Mouse (Mus musculus): ENCODE results near the gene Fam208a.
A peak's percentile ranks its signal among the peaks of the same experiment; 100 is the strongest.

Gene Fam208a

DNA sequence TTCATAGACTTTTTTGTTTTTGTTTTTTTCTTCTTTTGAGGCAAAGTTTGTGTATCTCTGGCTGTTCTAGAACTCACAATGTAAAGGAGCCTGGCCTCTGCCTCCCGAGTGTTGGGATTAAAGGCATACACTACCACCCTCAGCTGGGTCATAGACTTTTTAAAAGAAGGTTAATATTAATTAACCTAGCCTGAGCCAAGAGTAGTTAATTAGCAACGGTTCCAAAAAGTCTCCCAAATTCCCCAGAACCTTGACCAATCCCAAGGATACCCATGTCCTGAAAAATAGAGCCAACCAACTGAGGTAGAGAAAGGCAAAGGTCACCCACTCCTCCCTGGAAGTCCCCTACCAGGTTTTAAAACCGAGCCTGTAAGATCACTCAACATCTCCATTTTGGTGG is 7.8 kb upstream of the Fam208a start:
- no peak for DNase-seq (ENCODE audit: extremely low read depth, low read depth)

DNA sequence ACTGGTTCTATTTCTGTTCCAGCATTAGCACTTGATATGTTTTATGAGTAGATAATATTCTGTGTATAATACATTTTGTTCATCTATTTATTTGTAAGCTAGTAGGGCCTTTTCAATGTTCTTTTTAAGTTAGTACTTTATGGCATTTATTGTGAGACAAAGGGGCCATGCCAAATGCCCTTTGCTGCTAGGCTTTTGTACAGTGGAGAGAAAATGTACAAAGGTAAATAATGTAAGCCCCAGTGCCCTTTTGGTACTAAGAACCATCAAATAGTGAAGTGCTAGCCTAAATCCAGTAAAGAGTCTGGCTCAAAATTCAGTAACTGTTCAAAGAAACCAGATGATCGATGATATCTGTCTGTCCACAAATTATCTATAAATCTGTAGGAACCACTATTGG is 6.3 kb upstream of the Fam208a start:
- DNase-seq (ENCODE audit: extremely low read depth, low read depth), result no peak

DNA sequence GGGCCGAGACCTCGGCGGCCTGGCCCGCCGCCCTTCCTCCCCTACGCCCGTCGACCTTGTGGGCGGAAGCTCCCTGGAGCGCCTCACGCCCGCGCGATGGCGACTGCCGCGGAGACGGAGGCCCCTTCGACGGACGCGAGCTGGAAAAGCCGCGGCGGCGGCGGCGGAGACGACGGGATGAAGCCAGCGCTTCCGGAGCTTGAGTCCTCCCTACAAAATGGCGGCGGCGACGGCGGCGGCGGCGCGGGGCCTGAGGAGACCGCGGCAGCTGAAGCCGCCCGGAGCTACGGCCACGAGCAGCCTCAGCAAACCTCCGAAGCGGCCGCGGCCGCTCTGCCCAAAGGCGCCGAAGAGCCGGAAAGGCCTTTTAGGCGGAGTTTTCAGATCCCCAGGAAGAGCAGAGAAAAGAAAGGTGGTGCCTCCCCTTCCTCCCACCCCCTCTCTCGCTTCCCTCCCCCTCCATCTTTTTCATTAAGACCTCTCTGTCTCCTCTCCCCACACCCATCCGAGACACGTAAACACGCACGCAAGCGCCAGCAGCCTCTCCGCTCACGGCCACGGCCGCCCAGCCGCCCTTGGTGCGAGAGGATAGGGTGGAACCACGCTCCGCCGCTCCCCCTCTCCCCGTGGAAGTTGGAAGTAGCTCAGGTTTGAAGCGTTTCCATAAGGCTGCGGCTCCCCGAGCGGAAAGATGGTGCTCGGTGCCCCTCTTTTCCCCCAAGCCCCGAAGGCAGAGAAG is 508 bp downstream of the Fam208a start:
- peak; percentile 77 for DNase-seq (ENCODE audit: extremely low read depth, low read depth)

DNA sequence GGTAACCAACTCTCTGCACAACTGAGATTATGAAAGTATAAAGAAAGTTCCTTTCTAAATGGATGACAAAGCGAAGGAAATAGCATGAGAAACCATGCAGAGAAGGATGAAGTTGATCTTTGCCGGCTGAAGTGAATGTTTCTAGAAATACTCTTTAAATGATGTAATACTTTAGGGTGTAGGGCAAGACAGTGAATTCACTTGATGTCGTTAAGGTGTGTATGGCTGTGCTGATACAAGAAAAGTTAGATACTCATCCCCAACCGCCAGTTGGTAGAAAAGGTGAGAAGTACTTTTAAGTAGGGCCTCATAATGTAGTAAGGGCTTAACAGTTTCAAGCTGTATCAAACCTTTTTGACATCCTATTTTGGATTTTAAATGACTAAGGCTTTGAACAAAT is 1.6 kb downstream of the Fam208a start:
- DNase-seq (ENCODE audit: extremely low read depth, low read depth), result no peak

DNA sequence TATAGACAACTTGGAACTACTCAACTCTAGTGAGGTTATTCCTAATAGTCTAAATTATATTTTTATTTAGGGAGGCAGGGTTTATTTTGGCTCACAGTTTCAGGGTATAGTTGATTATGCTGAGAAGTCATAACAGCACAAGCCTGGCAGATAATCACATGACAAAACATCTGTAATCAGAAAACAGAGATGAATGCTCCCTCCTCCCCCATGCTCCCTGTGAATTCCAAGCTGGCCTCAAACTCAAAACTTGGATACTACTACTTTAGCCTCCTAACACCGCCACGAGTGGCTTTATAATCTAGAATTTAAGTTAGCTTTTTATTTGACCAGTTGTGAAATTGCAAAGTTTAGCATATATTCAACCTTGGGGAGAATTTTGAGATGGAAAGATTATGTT is 3.4 kb downstream of the Fam208a start:
- DNase-seq (ENCODE audit: extremely low read depth, low read depth), result no peak

DNA sequence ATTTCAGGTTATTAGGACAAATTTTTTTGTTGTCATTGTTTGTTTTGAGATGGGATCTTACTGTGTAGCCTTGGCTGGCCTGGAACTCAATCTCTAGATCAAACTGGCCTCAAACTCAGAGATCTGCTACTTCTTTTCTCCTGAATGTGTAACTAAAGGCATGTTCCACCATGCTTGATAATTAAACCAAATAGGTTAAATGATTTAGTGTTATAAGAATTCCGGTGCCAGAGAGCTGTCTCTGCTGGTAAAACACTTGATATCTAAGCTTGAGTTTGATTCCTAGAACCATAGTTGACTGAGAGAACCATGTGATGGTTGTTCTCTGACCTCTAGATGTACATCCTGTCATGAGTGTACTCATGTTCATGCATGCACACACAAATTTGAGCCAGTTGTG is 7.5 kb downstream of the Fam208a start:
- no peak for DNase-seq (ENCODE audit: extremely low read depth, low read depth)

DNA sequence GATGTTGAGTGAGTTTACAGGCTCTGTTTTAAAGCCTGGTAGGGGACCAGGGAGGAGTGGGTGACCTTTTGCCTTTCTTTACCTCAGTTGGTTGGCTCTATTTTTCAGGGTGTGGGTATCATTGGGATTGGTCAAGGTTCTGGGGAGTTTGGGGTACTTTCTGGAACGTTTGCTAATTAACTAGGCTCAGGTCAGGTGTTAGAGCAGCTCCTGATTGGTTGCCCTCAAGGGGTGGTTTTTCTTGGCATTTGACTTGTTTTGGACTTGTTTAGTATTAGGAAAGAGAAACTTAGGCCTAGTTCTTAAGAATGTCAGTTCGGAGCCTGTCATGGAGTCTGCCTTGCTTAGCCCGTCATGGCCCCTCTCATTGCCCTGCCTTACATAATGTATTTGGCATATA is 8.2 kb downstream of the Fam208a start:
- no peak for DNase-seq (ENCODE audit: extremely low read depth, low read depth)

DNA sequence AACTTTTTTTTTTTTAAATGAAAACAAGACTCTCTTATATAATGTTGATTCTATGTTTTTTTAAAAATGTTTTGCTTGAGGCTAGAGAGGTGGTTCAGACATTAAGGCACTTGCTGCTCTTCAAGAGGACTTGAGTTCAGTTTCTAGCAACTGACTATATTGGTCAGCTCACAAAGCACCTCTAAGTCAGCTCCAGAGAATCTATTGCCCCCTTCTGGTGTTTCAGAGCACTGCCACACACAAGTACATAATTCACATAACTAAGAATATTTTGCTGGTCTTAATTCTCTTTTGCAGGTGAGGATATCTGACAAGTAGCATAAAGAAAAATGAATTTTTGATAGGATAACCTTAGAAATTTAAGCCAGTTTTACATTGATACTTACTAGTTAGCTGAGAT is 12.3 kb downstream of the Fam208a start:
- peak; percentile 41 for DNase-seq (ENCODE audit: extremely low read depth, low read depth)

DNA sequence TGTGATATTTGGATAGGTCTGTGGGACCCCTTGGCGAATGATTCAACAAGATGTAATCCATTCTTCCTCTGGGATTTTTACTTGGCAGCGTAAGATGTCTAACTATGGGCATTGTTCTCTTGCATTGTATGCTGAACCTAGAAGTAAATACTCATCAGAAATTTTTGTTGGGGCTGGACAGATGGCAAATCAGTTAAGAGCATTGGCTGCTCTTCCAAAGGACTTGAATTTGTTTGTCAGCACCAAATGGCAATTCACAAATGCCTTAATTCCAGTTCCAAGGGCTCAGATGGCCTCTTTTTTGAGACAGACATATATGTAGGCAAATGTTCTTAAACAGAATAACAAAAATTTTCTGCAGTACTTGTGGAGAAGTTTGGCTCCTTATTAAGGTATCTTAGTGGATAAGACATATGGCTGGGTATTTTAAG is 16.2 kb downstream of the Fam208a start:
- DNase-seq (ENCODE audit: extremely low read depth, low read depth), result no peak

DNA sequence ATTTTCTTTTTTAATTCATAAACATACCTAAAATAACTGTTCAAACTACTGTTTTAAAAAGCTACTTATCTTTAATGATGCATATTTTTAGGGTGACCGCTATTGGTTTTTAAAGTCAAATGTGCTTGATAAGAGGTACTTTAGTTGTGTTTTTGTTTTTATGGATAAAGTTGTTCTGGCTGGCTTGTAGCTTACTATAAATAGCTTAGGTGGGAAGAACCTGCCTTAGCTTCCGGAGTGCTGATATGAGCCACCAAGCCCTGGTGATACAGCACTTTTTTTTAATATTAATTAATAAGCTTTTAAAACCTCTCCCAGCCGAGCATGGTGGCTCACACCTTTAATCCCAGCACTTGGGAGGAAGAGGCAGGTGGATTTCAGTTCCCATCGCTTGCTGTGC is 18.3 kb downstream of the Fam208a start:
- no peak for DNase-seq (ENCODE audit: extremely low read depth, low read depth)

DNA sequence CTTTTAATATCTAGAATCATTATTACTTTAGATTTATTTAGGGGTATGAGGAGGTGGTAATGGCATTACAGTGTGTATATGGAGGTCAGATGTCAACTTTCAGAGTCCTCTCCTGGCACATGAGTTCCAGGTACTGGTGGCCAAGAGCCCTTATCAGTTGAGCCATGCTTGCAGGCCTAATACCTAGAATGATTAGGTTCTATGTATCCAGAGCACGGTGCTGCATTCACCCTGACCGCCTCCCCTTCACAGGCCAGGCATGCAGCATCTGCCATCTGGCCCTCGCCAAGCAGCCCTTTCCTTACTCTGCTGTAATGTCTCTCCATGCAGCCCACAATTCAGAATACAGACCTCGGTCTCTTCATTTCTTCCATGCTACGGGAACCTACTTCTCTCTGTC is 62.8 kb downstream of the Fam208a start:
- DNase-seq (ENCODE audit: extremely low read depth, low read depth), result no peak

DNA sequence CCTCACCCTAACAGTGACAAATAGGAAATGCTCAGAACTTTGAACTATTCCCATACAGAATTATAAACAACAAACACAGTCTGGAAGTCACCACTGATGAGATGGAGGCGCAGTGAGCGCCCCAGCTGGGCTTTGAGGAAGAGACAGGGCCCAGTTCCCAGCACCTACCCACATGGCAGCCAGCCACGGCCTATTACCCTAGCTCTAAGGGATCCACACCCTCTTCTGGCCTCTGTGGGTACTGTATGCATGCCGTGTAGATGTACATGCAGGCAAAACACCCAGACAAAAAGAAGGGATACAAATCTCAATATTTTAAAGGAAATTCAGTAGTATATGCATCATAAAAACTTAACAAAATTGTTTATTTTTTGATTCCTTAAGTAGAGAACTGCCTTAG is 64.9 kb downstream of the Fam208a start:
- no peak for DNase-seq (ENCODE audit: extremely low read depth, low read depth)

DNA sequence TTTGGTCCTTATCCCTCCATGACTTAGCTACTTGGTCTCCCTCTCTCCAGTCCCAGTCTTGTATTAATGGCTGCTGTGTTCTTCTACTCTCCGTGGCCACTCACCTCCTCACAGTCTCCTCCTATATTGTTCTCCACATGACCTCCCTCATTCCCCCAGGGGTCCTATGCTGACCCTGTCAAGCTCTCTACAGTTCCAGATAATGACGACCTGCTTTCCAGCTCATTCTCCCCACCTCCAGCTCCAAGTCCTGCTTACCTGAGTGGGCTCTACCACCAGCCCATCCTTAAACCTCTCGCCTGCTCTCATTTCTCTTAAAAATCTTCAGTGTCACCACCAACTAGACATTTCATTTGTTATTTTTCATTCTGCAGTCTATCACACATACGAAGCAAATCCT is 72.5 kb downstream of the Fam208a start:
- no peak for DNase-seq (ENCODE audit: extremely low read depth, low read depth)

DNA sequence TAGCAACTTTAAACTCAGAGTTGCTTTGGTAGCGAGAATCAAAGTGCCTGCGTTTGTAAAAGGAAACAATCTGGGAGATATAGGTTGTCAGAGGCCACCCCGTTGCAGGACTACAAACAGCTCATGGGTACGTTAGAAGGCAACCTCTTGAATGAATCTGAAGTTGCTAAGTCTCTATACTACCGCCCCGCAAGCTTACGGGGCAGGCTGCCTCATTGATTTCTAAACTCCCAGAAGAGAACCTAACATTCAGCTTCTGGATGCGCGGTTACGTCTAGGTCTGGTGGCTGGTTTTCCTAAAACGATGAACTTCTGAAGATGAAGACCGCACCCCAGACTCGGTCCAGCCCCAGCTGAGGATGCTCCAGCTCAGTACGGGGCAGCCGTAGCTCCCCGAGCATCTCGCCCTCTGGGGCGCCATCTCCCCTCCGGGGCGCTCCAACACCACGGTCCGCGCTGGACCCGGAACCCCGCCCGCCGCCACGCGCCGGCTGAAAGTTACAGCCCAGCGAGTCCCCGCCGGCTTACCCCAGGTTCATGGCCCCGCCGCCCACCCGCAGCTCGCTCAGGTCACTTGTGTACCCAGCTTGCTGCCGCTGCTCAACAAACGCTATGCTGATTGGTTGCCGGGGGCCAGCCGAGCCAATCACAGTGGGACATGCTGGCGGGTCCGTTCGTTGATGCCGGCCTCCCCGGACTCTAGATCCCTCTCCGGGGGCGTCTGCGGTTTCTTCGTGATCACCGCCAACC is 79.4 kb downstream of the Fam208a start, which contains the start of gene Ccdc66:
Gene Ccdc66, minus strand, starts transcription at position 567 of the 750 bp plus-strand sequence.
- DNase-seq (ENCODE audit: extremely low read depth, low read depth), result peak; percentile 84

DNA sequence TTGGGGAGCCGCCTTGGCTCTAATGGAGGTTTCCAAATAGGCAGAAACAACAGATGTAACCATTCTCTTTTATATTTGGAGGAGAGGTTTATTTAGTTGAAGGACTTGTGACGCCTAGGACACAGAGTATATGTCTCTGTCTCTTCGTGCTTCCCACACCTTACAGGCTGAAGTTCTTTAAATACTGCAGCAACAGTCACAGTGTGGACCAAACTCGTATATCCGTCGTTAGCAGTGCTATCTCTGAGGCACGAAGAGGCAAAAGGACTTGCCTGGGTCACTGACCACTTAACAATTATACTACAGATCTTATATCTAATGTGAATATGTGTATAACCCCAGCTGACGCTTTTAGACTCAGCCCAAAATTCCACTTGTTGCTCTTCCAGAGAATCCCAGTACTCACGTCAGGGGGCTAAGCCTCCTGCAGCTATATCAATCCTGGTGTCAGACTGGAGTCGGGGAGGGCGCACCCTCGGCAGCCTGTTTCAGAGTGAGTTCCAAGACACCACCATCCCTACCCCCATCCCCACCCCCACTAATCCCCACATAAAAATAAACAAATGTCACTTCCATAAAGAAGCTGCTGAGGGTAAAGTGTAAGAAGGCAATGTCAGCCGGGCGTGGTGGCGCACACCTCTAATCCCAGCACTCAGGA is 80.1 kb downstream of the Fam208a start:
- DNase-seq (ENCODE audit: extremely low read depth, low read depth), result no peak

DNA sequence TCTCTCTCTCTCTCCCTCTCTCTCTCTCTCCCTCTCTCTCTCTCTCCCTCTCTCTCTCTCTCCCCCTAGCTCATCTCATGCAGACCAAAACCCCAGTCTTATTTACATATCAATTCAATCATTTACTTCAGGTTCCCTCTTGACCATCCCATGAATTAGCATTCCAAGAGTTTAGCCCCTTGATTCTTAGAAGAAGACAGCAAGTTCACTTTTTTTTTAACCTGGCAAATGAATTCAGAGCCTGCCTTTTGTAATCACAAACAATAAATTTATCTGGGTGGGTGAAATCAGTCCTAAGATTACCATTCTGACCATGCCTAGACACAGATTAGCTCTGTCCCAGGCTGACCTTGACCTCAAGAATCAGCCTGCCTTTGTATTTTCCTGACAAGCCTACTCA is 95.9 kb downstream of the Fam208a start:
- DNase-seq (ENCODE audit: extremely low read depth, low read depth), result no peak
